Mouse (Mus musculus): ENCODE measurements around the gene Capns2. TPM values are rescaled to one million over a fixed set of nuclear protein-coding genes. Genes with fewer than 3 reads are reported as not detected.

Gene Capns2
- polyA plus RNA-seq (2014; fragmentation: Nextera tagmentation; extraction: Ambion mirVana), result 0.18 TPM in 1 of 2 replicates, not detected in the other

DNA sequence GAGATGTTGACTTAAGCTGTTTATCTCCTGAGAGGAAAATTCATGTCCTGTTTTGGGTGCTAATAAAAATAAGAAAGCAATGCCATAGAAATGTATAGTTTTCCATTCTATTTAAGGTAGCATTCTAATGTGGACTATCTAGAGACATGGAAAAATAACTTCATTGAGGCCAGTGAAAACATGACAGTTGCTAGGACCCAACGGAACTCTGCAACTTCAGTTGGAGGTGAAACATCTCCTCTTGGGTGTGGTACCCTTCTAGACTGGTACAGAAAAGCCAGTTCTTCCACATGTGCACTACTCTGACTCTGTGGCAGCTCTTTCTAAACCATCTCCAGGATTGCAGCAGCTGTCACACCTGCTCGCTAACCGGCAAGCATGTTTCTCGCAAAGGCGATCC lies at the start of gene Capns2:
Capns2 (plus strand) TSS at position 301 of the 400 bp plus-strand sequence.
- no peak for DNase-seq (ENCODE audit: low spot score, missing footprints)
- H3K27me3 ChIP-seq (ENCODE audit: control insufficient read depth, insufficient read depth, low read length), result no peaks in the 10 kb centered on the region
- H3K27ac ChIP-seq (ENCODE audit: low read depth, low read length), result no peak within 1 kb of the TSS
- H3K36me3 ChIP-seq (ENCODE audit: control insufficient read depth, insufficient read depth, low read length), result no peaks in the 10 kb centered on the region
- 97% methylated on average over 5 of the region's 5 CpGs for WGBS
- ATAC-seq (ENCODE audit: low FRiP score), result no peak
- H3K4me3 ChIP-seq (ENCODE audit: low read depth, low read length), result no peak within 1 kb of the TSS
- H3K4me2 ChIP-seq, result no peak within 1 kb of the TSS
- no peak within 1 kb of the TSS for H3K9ac ChIP-seq (ENCODE audit: low read length)
- no peaks in the 10 kb centered on the region for H3K4me1 ChIP-seq (ENCODE audit: control insufficient read depth, insufficient read depth, low read length)
- no peaks in the 10 kb centered on the region for H3K9me3 ChIP-seq (ENCODE audit: control insufficient read depth, low read length)

DNA sequence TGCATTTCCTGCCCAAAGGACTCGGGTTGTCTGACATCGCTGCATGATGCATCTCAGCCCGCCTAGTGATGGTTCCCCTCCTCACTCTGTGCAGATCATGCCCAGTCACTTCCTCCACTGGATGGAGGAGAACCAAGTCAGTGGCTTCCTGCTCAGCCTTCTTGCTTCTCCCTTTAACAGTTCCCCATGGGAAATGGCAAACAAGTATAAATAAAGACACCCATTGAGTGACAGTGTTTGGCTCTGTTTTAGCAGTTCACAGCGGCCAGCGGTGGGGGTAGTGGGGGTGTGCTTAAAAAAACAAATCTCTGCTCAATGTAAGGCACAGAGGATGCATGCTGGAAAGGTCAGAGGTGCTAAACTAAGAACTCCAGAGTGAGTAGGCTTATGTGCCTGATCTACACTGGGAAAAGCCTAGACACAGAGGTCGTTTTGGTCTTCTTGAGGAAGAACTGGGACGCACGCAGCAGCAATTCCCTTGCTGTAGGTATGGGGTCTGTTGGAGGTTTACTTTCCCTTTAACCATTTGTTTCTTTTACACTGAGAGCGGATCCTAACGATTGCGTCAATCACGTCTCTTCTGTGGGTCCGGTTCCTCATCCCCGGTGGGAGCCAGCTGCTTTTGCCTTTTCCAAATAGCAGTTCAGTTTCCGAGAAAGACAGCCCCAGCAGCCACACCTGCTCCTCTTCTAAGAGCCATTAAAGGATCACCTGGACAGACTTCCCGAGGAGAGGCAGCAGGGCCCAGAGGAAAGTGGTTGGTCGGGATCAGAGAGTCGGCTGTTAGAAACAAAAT lies 47.8 kb upstream of the Capns2 start:
- no peak overlapping the region for H3K9ac ChIP-seq (ENCODE audit: low read length)
- 73% methylated on average over 18 of the region's 18 CpGs for WGBS
- ATAC-seq (ENCODE audit: low FRiP score) (no peak), DNase-seq (ENCODE audit: low spot score, missing footprints) (no peak)
- H3K27ac ChIP-seq (ENCODE audit: low read depth, low read length), result no peak overlapping the region
- peaks cover 5% of the 10 kb centered on the region for H3K27me3 ChIP-seq (ENCODE audit: control insufficient read depth, insufficient read depth, low read length)
- H3K9me3 ChIP-seq (ENCODE audit: control insufficient read depth, low read length), result peaks cover 6% of the 10 kb centered on the region; the same call in 1 of the 2 replicates
- H3K36me3 ChIP-seq (ENCODE audit: control insufficient read depth, insufficient read depth, low read length), result no peaks in the 10 kb centered on the region
- H3K4me3 ChIP-seq (ENCODE audit: low read depth, low read length), result no peak overlapping the region
- H3K4me1 ChIP-seq (ENCODE audit: control insufficient read depth, insufficient read depth, low read length), result 0 out of 2 replicates have a peak, but pooled peaks cover 2% of the 10 kb centered on the region
- H3K4me2 ChIP-seq, result no peak overlapping the region

DNA sequence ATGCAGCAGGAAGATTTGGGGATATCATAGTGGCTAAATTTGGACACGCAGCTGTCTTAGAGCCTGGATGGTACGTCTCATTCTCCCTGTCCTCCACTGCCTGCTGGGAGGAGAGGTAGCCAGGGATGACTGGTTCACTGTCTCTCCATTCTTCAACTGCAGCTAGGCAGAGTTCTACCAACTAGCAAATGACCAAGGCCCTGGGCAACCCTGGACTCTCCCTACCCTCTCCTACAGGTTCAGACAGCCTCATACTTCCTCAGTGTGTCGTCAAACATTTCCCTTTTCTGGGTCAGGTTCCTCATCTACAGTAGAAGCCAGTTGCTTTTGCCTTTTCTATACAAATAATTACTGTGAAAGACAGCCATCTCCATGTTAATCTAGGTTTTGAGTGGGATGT lies 46.5 kb upstream of the Capns2 start:
- H3K4me3 ChIP-seq (ENCODE audit: low read depth, low read length), result no peak overlapping the region
- H3K9ac ChIP-seq (ENCODE audit: low read length), result no peak overlapping the region
- peak overlapping the region; percentile 71 for H3K4me2 ChIP-seq

DNA sequence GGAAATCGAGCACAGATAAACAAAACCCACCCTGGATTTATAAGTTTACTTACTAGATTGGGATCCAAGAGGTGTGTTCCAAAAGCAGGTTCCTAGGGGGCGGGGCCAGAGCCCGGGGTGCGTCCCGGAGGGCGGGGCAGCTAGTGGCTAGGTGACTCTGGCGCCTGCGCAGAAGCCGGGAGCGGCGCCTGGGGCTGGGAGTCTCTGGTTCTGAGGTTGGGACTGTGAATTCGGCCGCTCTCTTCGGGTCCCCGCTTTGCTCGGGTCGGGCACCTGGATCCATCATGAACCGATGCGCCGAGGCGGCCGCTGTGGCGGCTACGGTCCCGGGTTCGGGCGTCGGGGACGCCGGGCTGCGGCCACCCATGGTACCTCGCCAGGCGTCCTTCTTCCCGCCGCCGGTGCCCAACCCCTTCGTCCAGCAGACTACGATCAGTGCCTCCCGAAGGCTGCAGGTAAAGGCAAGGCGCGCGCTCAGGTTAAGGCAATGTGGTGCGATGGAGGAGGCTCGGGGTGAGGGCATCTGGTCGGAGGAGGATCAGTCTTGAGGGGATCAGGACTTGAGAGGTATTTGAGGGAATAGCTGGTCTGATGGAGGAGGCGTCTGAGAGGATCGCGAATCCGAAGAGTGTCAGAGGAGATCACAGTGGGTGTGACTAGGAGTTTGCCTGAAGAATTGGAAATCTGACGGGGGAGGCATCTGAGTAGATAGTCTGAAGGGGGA lies 45.9 kb upstream of the Capns2 start, which contains the start of gene Lpcat2:
Lpcat2 (plus strand) TSS at position 169 of the 724 bp plus-strand sequence.
- Histone ChIP-seq H3K9ac (ENCODE audit: low read length) (peak within 1 kb of the TSS; percentile 73), H3K4me2 (peak within 1 kb of the TSS; percentile 71), H3K4me3 (ENCODE audit: low read depth, low read length) (peak within 1 kb of the TSS; percentile 48), H3K9me3 (ENCODE audit: control insufficient read depth, low read length) (peaks cover 6% of the 10 kb centered on the region; the same call in 1 of the 2 replicates), H3K36me3 (ENCODE audit: control insufficient read depth, insufficient read depth, low read length) (no peaks in the 10 kb centered on the region), H3K4me1 (ENCODE audit: control insufficient read depth, insufficient read depth, low read length) (0 out of 2 replicates have a peak, but pooled peaks cover 2% of the 10 kb centered on the region), H3K27ac (ENCODE audit: low read depth, low read length) (no peak within 1 kb of the TSS), H3K27me3 (ENCODE audit: control insufficient read depth, insufficient read depth, low read length) (peaks cover 5% of the 10 kb centered on the region)
- DNase-seq (ENCODE audit: low spot score, missing footprints) (peak; percentile 97), ATAC-seq (ENCODE audit: low FRiP score) (peak; percentile 80)
- WGBS, result 1% methylated on average over 50 of the region's 50 CpGs

More for the DNA sequence above, 46.5 kb upstream of the Capns2 start:
- Histone ChIP-seq H3K27ac (ENCODE audit: low read depth, low read length) (no peak overlapping the region), H3K4me1 (ENCODE audit: control insufficient read depth, insufficient read depth, low read length) (0 out of 2 replicates have a peak, but pooled peaks cover 2% of the 10 kb centered on the region), H3K27me3 (ENCODE audit: control insufficient read depth, insufficient read depth, low read length) (peaks cover 5% of the 10 kb centered on the region), H3K36me3 (ENCODE audit: control insufficient read depth, insufficient read depth, low read length) (no peaks in the 10 kb centered on the region), H3K9me3 (ENCODE audit: control insufficient read depth, low read length) (peaks cover 6% of the 10 kb centered on the region; the same call in 1 of the 2 replicates)
- DNase-seq (ENCODE audit: low spot score, missing footprints) (no peak), ATAC-seq (ENCODE audit: low FRiP score) (no peak)
- 72% methylated on average over 3 of the region's 3 CpGs for WGBS

DNA sequence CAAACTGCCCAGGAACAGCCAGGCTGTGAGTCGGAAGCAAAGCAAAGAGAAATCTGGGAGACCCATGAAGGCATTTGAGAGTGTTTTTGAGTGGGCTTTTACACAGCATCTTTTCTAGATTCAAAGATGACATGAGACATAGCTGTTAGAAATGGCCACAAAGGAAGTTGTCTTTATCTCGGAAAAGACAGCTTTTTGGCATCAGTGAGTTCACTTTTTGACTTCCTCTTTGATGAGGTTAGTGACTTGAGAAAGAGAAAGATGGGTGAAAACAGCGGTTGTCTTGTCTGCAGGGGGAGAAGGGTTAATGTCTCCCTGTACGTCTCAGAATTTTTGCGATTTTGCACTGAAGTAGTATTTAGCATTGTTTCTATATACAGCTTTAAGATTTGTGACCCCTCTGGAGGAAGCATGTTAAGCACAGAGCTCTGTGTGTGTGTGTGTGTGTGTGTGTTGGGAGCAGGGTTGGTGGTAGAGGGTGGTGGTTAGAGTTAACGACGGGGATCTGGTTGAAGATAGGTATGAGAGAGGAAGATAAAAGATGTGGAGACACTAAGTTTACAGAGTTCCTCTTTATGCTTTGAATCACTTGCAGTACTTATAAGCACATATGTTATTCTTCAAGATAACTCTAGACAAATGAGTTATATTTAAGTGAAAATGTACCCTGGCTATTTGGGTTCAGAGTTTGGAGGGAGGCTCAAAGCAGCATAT lies 44.8 kb upstream of the Capns2 start:
- ATAC-seq (ENCODE audit: low FRiP score) (no peak), DNase-seq (ENCODE audit: low spot score, missing footprints) (no peak)
- Histone ChIP-seq H3K4me3 (ENCODE audit: low read depth, low read length) (no peak overlapping the region), H3K27me3 (ENCODE audit: control insufficient read depth, insufficient read depth, low read length) (peaks cover 5% of the 10 kb centered on the region), H3K4me1 (ENCODE audit: control insufficient read depth, insufficient read depth, low read length) (0 out of 2 replicates have a peak, but pooled peaks cover 2% of the 10 kb centered on the region), H3K9me3 (ENCODE audit: control insufficient read depth, low read length) (peaks cover 6% of the 10 kb centered on the region; the same call in 1 of the 2 replicates), H3K36me3 (ENCODE audit: control insufficient read depth, insufficient read depth, low read length) (no peaks in the 10 kb centered on the region), H3K27ac (ENCODE audit: low read depth, low read length) (no peak overlapping the region), H3K4me2 (no peak overlapping the region; the same call in 1 of the 2 replicates), H3K9ac (ENCODE audit: low read length) (no peak overlapping the region)
- WGBS, result 88% methylated on average over 7 of the region's 7 CpGs

DNA sequence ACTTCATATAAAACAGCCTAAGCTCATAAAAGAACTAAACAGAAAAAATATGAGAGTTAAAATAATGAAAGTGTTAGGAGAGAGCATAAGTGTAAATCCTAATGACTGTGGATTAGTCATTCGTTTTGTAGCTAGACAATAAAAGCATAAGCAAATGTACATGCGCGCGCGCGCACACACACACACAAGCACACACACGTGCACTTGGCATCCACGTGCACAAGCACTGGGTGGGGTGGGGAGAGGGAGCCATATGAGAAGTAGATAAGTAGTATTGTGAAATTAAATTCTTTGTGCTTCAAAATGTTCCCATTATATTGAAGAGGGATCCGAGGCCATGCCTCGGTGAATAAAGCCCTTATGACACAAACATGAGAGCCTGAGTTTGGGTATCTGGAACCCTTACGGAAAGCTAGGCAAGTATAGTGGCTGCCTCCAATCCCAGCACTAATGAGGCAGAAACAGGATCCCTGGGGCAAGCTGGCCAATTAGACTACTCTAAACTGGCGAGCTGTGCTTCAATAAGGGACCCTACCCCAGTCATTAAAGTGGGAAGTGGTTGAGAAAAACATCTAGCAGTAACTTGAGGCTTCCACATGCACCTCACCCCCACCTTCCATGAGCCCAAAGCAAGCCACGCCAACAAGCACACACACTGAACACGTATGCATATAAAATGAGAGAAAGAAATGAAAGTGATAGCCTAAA lies 42.6 kb upstream of the Capns2 start:
- Histone ChIP-seq H3K9ac (ENCODE audit: low read length) (no peak overlapping the region), H3K4me1 (ENCODE audit: control insufficient read depth, insufficient read depth, low read length) (0 out of 2 replicates have a peak, but pooled peaks cover 2% of the 10 kb centered on the region), H3K36me3 (ENCODE audit: control insufficient read depth, insufficient read depth, low read length) (no peaks in the 10 kb centered on the region), H3K4me3 (ENCODE audit: low read depth, low read length) (no peak overlapping the region), H3K27me3 (ENCODE audit: control insufficient read depth, insufficient read depth, low read length) (peaks cover 5% of the 10 kb centered on the region), H3K9me3 (ENCODE audit: control insufficient read depth, low read length) (peaks cover 6% of the 10 kb centered on the region; the same call in 1 of the 2 replicates), H3K4me2 (no peak overlapping the region), H3K27ac (ENCODE audit: low read depth, low read length) (no peak overlapping the region)
- ATAC-seq (ENCODE audit: low FRiP score) (no peak), DNase-seq (ENCODE audit: low spot score, missing footprints) (no peak)
- 89% methylated on average over 14 of the region's 14 CpGs for WGBS

DNA sequence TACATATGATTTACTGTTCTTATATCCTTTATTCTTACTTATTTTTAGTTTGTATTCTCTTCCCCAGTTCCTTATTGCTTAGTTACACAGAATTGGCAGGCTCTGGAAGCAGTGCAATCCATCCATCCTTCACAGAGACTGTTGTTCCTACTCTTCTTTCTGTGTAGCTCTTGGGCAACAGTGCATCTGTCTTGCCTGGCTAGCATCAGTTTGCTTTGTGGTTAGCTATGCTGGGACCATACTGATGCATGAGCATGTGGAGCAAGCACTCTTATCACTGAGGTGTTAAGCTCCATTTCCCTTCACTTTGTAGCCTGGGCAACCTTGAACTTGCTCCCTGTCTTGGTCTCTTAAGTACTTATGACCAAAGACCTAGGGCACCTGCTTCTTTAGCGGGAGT lies 39.2 kb upstream of the Capns2 start:
- WGBS, result 88% methylated on average over 1 of the region's 1 CpGs

DNA sequence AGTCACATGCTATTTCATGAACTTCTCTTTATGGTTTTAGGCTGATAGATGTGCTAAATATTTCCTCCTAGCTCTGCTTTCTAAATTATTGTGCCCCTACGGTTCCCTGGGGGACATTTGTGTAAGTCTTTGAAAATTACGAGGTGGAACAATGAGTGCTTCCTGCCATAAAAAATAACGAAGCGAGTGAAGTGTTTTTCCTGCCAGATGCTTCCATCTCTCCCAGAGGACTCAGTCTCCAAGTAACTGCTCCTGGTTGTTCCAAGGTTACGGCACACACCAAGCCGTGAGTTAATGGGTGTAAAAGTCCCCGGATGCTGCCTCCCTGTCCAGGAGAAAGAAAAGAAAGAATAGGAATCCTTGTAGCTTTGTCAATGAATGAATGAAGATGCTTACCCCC lies 30.9 kb upstream of the Capns2 start:
- 81% methylated on average over 7 of the region's 7 CpGs for WGBS
- H3K4me3 ChIP-seq (ENCODE audit: low read depth, low read length), result no peak overlapping the region
- H3K36me3 ChIP-seq (ENCODE audit: control insufficient read depth, insufficient read depth, low read length), result no peaks in the 10 kb centered on the region
- H3K27ac ChIP-seq (ENCODE audit: low read depth, low read length), result no peak overlapping the region
- no peak for ATAC-seq (ENCODE audit: low FRiP score)
- no peaks in the 10 kb centered on the region for H3K4me1 ChIP-seq (ENCODE audit: control insufficient read depth, insufficient read depth, low read length)
- H3K4me2 ChIP-seq, result no peak overlapping the region
- H3K9me3 ChIP-seq (ENCODE audit: control insufficient read depth, low read length), result no peaks in the 10 kb centered on the region
- no peak for DNase-seq (ENCODE audit: low spot score, missing footprints)
- no peaks in the 10 kb centered on the region for H3K27me3 ChIP-seq (ENCODE audit: control insufficient read depth, insufficient read depth, low read length)
- no peak overlapping the region for H3K9ac ChIP-seq (ENCODE audit: low read length)

More for the DNA sequence above, 39.2 kb upstream of the Capns2 start:
- Histone ChIP-seq H3K36me3 (ENCODE audit: control insufficient read depth, insufficient read depth, low read length) (no peaks in the 10 kb centered on the region), H3K9me3 (ENCODE audit: control insufficient read depth, low read length) (no peaks in the 10 kb centered on the region), H3K27me3 (ENCODE audit: control insufficient read depth, insufficient read depth, low read length) (no peaks in the 10 kb centered on the region), H3K9ac (ENCODE audit: low read length) (no peak overlapping the region), H3K4me3 (ENCODE audit: low read depth, low read length) (no peak overlapping the region), H3K4me2 (no peak overlapping the region), H3K4me1 (ENCODE audit: control insufficient read depth, insufficient read depth, low read length) (no peaks in the 10 kb centered on the region), H3K27ac (ENCODE audit: low read depth, low read length) (no peak overlapping the region)
- no peak for DNase-seq (ENCODE audit: low spot score, missing footprints)
- no peak for ATAC-seq (ENCODE audit: low FRiP score)
